Mouse (Mus musculus): ENCODE measurements at regions not wholly inside any gene's neighbourhood (a gene's known extent, or its start where the extent isn't known, plus 50 kb on each side); places are given as distances from the start of the nearest gene placed in this dataset.

- Histone ChIP-seq H3K27ac (ENCODE audit: insufficient read depth, low read length) (no peak overlapping the region), H3K4me1 (ENCODE audit: control insufficient read depth, insufficient read depth, low read length) (peaks cover 4% of the 10 kb centered on the region), H3K4me3 (ENCODE audit: insufficient read depth, low read length) (no peak overlapping the region)
- TF ChIP-seq POLR2A (IDR thresholded peaks at IDR 0.05; ENCODE audit: low read depth, low read length) (no peak), CTCF (IDR thresholded peaks at IDR 0.05; ENCODE audit: borderline replicate concordance, insufficient read depth, low read length) (no peak)
Observed at GRCm38 (mm10) chr13:99099794-99100429, 84.7 kb upstream of the Zfp366 start.

- TF ChIP-seq CTCF (IDR thresholded peaks at IDR 0.05; ENCODE audit: borderline replicate concordance, insufficient read depth, low read length) (no peak), POLR2A (IDR thresholded peaks at IDR 0.05; ENCODE audit: low read depth, low read length) (no peak)
- Histone ChIP-seq H3K4me3 (ENCODE audit: insufficient read depth, low read length) (no peak overlapping the region), H3K4me1 (ENCODE audit: control insufficient read depth, insufficient read depth, low read length) (peaks cover 5% of the 10 kb centered on the region), H3K27ac (ENCODE audit: insufficient read depth, low read length) (no peak overlapping the region)
Observed at GRCm38 (mm10) chr13:99099226-99099625, 85.4 kb upstream of the Zfp366 start.

- Histone ChIP-seq H3K4me1 (ENCODE audit: control insufficient read depth, insufficient read depth, low read length) (peaks cover 8% of the 10 kb centered on the region), H3K4me3 (ENCODE audit: insufficient read depth, low read length) (no peak overlapping the region), H3K27ac (ENCODE audit: insufficient read depth, low read length) (no peak overlapping the region)
- TF ChIP-seq CTCF (IDR thresholded peaks at IDR 0.05; ENCODE audit: borderline replicate concordance, insufficient read depth, low read length) (no peak), POLR2A (IDR thresholded peaks at IDR 0.05; ENCODE audit: low read depth, low read length) (no peak)
Observed at GRCm38 (mm10) chr13:99097606-99098545, 86.7 kb upstream of the Zfp366 start.

- no peak for TF ChIP-seq POLR2A (IDR thresholded peaks at IDR 0.05; ENCODE audit: low read depth, low read length)
- TF ChIP-seq CTCF (IDR thresholded peaks at IDR 0.05; ENCODE audit: borderline replicate concordance, insufficient read depth, low read length) = no peak
- H3K27ac ChIP-seq (ENCODE audit: insufficient read depth, low read length) = no peak overlapping the region
- peaks cover 12% of the 10 kb centered on the region for H3K4me1 ChIP-seq (ENCODE audit: control insufficient read depth, insufficient read depth, low read length)
- H3K4me3 ChIP-seq (ENCODE audit: insufficient read depth, low read length) = no peak overlapping the region
Observed at GRCm38 (mm10) chr13:99096837-99097236, 87.8 kb upstream of the Zfp366 start.

- H3K4me3 ChIP-seq (ENCODE audit: insufficient read depth, low read length) = no peak overlapping the region
- H3K4me1 ChIP-seq (ENCODE audit: control insufficient read depth, insufficient read depth, low read length) = peaks cover 9% of the 10 kb centered on the region
- no peak overlapping the region for H3K27ac ChIP-seq (ENCODE audit: insufficient read depth, low read length)
- TF ChIP-seq CTCF (IDR thresholded peaks at IDR 0.05; ENCODE audit: borderline replicate concordance, insufficient read depth, low read length) (no peak), POLR2A (IDR thresholded peaks at IDR 0.05; ENCODE audit: low read depth, low read length) (no peak)
Observed at GRCm38 (mm10) chr13:99095006-99095405, 89.6 kb upstream of the Zfp366 start.

GRCm38 (mm10) chr13:99094221-99094620 is 90.4 kb upstream of the Zfp366 start:
- TF ChIP-seq POLR2A (IDR thresholded peaks at IDR 0.05; ENCODE audit: low read depth, low read length) = no peak
- no peak for TF ChIP-seq CTCF (IDR thresholded peaks at IDR 0.05; ENCODE audit: borderline replicate concordance, insufficient read depth, low read length)
- Histone ChIP-seq H3K27ac (ENCODE audit: insufficient read depth, low read length) (no peak overlapping the region), H3K4me1 (ENCODE audit: control insufficient read depth, insufficient read depth, low read length) (peaks cover 8% of the 10 kb centered on the region; the same call in 1 of the 2 replicates), H3K4me3 (ENCODE audit: insufficient read depth, low read length) (no peak overlapping the region)

- Histone ChIP-seq H3K27ac (ENCODE audit: insufficient read depth, low read length) (no peak overlapping the region), H3K4me1 (ENCODE audit: control insufficient read depth, insufficient read depth, low read length) (peaks cover 9% of the 10 kb centered on the region), H3K4me3 (ENCODE audit: insufficient read depth, low read length) (no peak overlapping the region)
- TF ChIP-seq CTCF (IDR thresholded peaks at IDR 0.05; ENCODE audit: borderline replicate concordance, insufficient read depth, low read length) (peak; percentile 77), POLR2A (IDR thresholded peaks at IDR 0.05; ENCODE audit: low read depth, low read length) (no peak)
Observed at GRCm38 (mm10) chr13:99093269-99093668, 91.4 kb upstream of the Zfp366 start.

- Histone ChIP-seq H3K4me1 (ENCODE audit: control insufficient read depth, insufficient read depth, low read length) (peaks cover 14% of the 10 kb centered on the region), H3K27ac (ENCODE audit: insufficient read depth, low read length) (no peak overlapping the region), H3K4me3 (ENCODE audit: insufficient read depth, low read length) (no peak overlapping the region)
- TF ChIP-seq POLR2A (IDR thresholded peaks at IDR 0.05; ENCODE audit: low read depth, low read length) (no peak), CTCF (IDR thresholded peaks at IDR 0.05; ENCODE audit: borderline replicate concordance, insufficient read depth, low read length) (no peak)
Observed at GRCm38 (mm10) chr13:99092279-99092930, 92.2 kb upstream of the Zfp366 start.

GRCm38 (mm10) chr13:99091562-99092278 is 92.9 kb upstream of the Zfp366 start:
- H3K4me3 ChIP-seq (ENCODE audit: insufficient read depth, low read length) = no peak overlapping the region
- no peak overlapping the region for H3K27ac ChIP-seq (ENCODE audit: insufficient read depth, low read length)
- H3K4me1 ChIP-seq (ENCODE audit: control insufficient read depth, insufficient read depth, low read length) = peaks cover 15% of the 10 kb centered on the region
- TF ChIP-seq POLR2A (IDR thresholded peaks at IDR 0.05; ENCODE audit: low read depth, low read length) (no peak), CTCF (IDR thresholded peaks at IDR 0.05; ENCODE audit: borderline replicate concordance, insufficient read depth, low read length) (no peak)

All from embryonic fibroblast, embryonic 13.5 days (primary cell).